Mouse (Mus musculus) liver, embryonic 16.5 days (tissue): ENCODE results near the gene Wwp2. TPM values are rescaled to one million over a fixed set of nuclear protein-coding genes. Genes with fewer than 3 reads are reported as not detected.

ENCODE experiments used
- ATAC-seq: fragments of 200-750 bp; cut with Nextera tagmentation; 2 replicates; pipeline ENCODE4 v1.8.0; 2017; ENCODE audit warnings: low read depth, mild to moderate bottlenecking, moderate number of reproducible peaks, moderate library complexity
- H3K27ac ChIP-seq: fragments of 300-500 bp; sonication (generic); 2 replicates; pipeline ENCODE4 v1.5.1; 2014; ENCODE audit warnings: mild to moderate bottlenecking, low read length
- H3K27me3 ChIP-seq: fragments of 300-500 bp; sonication (generic); 2 replicates; pipeline ENCODE4 v1.6.1; 2014; ENCODE audit warnings: low read depth, low read length, mixed read lengths; ENCODE audit not compliant: control insufficient read depth, insufficient read depth
- H3K36me3 ChIP-seq: fragments of 300-500 bp; sonication (generic); 2 replicates; pipeline ENCODE4 v1.6.1; 2014; ENCODE audit warnings: mild to moderate bottlenecking; ENCODE audit not compliant: control insufficient read depth, insufficient read depth
- H3K4me1 ChIP-seq: fragments of 300-500 bp; sonication (generic); 2 replicates; pipeline ENCODE4 v1.6.1; 2014; ENCODE audit warnings: low read depth, low read length, mixed read lengths; ENCODE audit not compliant: control insufficient read depth
- H3K4me2 ChIP-seq: fragments of 300-500 bp; sonication (generic); 2 replicates; pipeline ENCODE4 v1.6.1; 2014; ENCODE audit warnings: low read depth, low read length, mixed read lengths
- H3K4me3 ChIP-seq: fragments of 300-500 bp; sonication (generic); 2 replicates; pipeline ENCODE4 v1.5.1; 2014; ENCODE audit warnings: low read depth, mild to moderate bottlenecking, low read length
- H3K9ac ChIP-seq: fragments of 300-500 bp; sonication (generic); 2 replicates; pipeline ENCODE4 v1.6.1; 2014; ENCODE audit warnings: low read depth, low read length
- H3K9me3 ChIP-seq: fragments of 300-500 bp; sonication (generic); replicated peaks from 2 replicates; pipeline ENCODE4 v1.6.1; 2016; ENCODE audit warnings: low read length; ENCODE audit not compliant: control insufficient read depth
- whole genome bisulfite sequencing: fragments of 180-500 bp; shearing (Covaris S2); extraction: QIAGEN DNeasy Blood & Tissue Kit; methylation state at CpG from one replicate; pipeline ENCODE4 v1.1.7; 2014; ENCODE audit not compliant: insufficient replicate concordance; 5-methylcytosine and 5-hydroxymethylcytosine counted together
- polyA plus RNA-seq: library from polyadenylated mRNA; unstranded; fragments of >200 nt; fragmentation: Nextera tagmentation; extraction: Ambion mirVana; gene quantifications from 2 replicates; pipeline ENCODE4 v1.2.1, GENCODE M21; 2015

Wwp2 gene
- 32.5 and 32.7 TPM in 2 replicates for polyA plus RNA-seq

DNA sequence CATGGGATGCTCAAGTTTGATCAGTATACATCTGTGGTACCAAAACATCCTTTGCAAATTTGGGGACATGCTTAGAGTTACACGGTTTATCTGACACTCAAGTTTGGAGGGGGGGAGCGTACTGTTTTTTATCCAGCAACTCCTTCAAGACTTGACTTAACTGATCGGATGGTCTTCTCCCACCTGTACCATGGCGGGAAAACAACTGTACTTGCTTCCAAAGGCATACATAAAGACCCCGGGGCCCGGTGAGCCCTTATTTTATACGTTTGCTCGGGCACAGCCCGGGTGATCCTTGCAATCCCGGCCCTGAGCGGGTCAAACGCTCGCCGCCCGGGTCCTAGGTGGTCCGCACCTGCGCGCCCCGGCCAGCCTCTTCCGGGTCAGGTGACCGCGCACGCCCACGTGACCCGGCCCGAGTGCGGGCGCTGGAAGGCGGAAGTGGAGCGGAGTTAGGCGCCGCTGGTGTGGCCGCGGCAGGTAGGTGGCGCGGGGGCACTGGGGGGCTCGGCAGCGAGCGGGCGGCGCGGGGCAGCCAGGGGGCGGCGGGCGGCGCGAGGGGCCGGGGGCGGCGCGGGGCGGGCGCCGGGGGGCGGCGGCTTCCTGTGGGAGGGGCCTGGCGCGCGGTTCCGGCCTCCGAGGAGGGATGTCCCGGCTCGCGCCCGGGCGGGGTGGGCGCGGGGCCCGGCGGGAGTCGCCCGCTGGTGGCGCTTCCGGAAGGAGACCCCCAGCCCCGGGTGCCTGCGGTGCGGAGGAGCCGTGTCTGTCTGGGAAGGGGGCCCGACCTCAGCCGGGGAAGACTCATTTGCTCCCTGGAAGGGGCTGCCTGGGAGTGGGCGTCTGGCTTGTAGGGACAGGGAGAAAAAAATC is at the start of gene Wwp2:
Wwp2 (plus strand) TSS at position 404 of the 870 bp plus-strand sequence.
- Histone ChIP-seq H3K4me3 (peak within 1 kb of the TSS; percentile 92), H3K9me3 (no peaks in the 10 kb centered on the region), H3K9ac (peak within 1 kb of the TSS; percentile 98), H3K27ac (peak within 1 kb of the TSS; percentile 99), H3K36me3 (no peaks in the 10 kb centered on the region), H3K4me1 (peaks cover 33% of the 10 kb centered on the region), H3K4me2 (peak within 1 kb of the TSS; percentile 84), H3K27me3 (no peaks in the 10 kb centered on the region)
- WGBS = under 1% methylated on average over 62 of the region's 81 CpGs
- peak; percentile 76 for ATAC-seq

DNA sequence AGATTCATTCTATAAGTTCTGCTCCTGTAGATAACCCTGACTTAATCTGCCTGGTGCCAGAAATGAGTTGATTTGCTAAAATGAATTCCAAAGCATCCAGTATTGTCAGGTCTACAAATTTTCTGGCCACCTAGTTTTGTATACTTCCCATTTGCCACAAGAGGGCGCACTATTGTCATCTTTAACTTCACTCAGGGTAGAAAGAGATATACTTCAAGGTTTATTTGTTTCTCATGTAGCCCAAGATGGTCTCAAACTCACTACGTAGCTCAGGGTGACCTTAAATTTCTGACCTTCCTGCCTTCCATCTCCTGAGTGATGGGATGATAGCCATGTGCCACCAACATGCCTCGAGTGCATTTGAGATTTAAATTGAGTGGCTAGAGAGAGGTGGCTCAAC is 49.5 kb upstream of the Wwp2 start:
- ATAC-seq = peak; percentile 44; the same call in 1 of the 2 replicates
- no peaks in the 10 kb centered on the region for H3K4me1 ChIP-seq
- H3K4me2 ChIP-seq = no peak overlapping the region
- no peak overlapping the region for H3K9ac ChIP-seq
- 22% methylated on average over 3 of the region's 3 CpGs for WGBS
- no peak overlapping the region for H3K27ac ChIP-seq
- H3K36me3 ChIP-seq = no peaks in the 10 kb centered on the region
- no peak overlapping the region for H3K4me3 ChIP-seq
- H3K27me3 ChIP-seq = no peaks in the 10 kb centered on the region
- H3K9me3 ChIP-seq = no peaks in the 10 kb centered on the region

DNA sequence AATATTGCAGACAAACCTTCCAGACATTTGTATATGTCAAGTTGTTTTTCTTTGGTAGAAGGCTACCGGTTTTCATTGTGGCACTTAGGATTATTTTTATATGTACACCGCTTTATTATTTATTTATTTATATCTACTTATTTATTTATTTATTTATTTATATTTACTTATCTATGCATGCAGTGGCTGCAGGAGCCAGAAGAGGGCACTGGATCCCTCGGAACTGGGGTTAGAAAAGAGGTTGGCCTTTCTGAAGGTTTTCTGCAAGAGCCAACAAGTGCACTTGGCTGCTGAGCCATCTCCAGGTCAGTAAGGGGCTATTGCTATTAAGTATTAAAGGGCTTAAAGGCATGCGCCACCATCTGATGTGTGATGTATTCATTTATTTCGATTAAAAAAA is 48.3 kb upstream of the Wwp2 start:
- Histone ChIP-seq H3K9ac (no peak overlapping the region), H3K36me3 (no peaks in the 10 kb centered on the region), H3K4me3 (no peak overlapping the region), H3K9me3 (no peaks in the 10 kb centered on the region), H3K27me3 (no peaks in the 10 kb centered on the region), H3K4me1 (no peaks in the 10 kb centered on the region), H3K4me2 (no peak overlapping the region), H3K27ac (no peak overlapping the region)
- 55% methylated on average over 5 of the region's 5 CpGs for WGBS
- no peak for ATAC-seq

DNA sequence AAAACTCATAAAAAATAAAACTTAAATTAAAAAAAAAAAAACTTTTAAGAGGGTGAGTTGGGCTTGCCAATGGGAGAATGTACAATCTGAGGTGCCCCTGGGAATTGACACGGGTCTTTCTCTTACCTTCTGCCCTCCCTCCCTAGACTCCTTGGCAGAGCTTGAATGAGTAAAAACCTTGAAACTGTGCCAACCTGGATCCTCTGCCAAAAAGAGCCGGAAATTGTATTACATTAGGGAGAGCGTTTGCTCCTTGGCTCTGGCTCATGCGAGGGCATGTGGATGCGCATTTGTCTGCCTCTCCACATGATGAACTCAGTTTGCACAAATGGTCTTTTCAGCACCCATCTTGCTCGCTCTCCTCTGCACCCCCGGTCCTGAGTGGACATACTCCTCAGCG is 46.6 kb upstream of the Wwp2 start:
- Histone ChIP-seq H3K4me3 (no peak overlapping the region), H3K9ac (no peak overlapping the region), H3K4me2 (no peak overlapping the region), H3K9me3 (no peaks in the 10 kb centered on the region), H3K36me3 (no peaks in the 10 kb centered on the region), H3K27ac (no peak overlapping the region), H3K4me1 (no peaks in the 10 kb centered on the region), H3K27me3 (no peaks in the 10 kb centered on the region)
- 80% methylated on average over 8 of the region's 8 CpGs for WGBS
- no peak for ATAC-seq

DNA sequence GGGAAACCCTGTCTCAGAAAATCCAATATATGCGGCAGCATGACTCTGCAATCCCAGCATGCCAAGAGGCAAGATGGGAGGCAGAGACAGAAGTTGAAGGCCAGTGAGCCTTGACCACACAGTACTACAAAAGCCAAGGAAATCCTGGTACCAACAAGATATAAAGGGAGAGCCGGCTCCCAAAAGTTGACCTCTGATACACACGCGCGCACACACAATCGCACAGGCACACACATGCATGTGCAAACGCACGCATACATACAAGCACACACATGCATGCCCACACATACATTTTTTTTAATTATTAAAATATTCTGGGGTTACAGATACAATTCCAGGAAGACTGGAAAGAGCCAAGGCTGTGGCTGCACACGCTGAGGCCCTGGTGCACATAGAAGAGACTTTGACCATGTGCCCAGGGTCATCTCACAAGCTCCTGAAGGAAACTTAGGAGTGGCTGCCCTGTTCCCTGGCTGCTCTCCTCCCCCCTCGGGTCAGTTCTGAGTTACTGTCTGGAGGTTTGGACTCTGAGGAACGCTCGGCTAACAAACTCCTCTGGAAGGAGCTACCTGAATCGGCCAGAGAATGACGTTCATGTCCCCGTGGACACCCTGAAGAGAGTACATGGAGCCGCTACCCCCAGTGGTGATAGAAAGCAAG is 45.6 kb upstream of the Wwp2 start:
- Histone ChIP-seq H3K27me3 (no peaks in the 10 kb centered on the region), H3K9me3 (no peaks in the 10 kb centered on the region), H3K27ac (no peak overlapping the region), H3K36me3 (no peaks in the 10 kb centered on the region), H3K4me2 (no peak overlapping the region), H3K4me1 (no peaks in the 10 kb centered on the region), H3K4me3 (no peak overlapping the region), H3K9ac (no peak overlapping the region)
- 83% methylated on average over 16 of the region's 16 CpGs for WGBS
- no peak for ATAC-seq

DNA sequence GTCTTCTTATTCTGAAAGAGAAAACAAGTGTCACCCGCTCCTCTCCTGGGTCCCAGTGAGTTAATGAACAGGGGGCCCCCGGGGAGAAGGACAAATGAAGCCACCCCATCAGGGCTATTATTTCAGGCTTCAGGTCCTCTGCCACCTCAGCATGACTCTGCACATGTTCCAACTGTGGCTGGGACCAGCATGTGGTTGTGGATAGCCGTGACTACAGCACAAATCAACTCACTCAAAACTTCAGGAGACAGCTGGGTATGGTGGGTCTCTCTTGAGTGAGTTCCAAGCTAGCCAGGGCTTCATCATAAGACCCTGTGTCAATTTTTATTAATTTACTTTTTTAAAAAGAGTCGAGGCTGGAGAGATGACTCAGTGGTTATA is 45.0 kb upstream of the Wwp2 start:
- Histone ChIP-seq H3K4me2 (no peak overlapping the region), H3K9me3 (no peaks in the 10 kb centered on the region), H3K9ac (no peak overlapping the region), H3K27me3 (no peaks in the 10 kb centered on the region), H3K27ac (no peak overlapping the region), H3K36me3 (no peaks in the 10 kb centered on the region), H3K4me1 (no peaks in the 10 kb centered on the region), H3K4me3 (no peak overlapping the region)
- no peak for ATAC-seq
- WGBS = 56% methylated on average over 4 of the region's 4 CpGs

DNA sequence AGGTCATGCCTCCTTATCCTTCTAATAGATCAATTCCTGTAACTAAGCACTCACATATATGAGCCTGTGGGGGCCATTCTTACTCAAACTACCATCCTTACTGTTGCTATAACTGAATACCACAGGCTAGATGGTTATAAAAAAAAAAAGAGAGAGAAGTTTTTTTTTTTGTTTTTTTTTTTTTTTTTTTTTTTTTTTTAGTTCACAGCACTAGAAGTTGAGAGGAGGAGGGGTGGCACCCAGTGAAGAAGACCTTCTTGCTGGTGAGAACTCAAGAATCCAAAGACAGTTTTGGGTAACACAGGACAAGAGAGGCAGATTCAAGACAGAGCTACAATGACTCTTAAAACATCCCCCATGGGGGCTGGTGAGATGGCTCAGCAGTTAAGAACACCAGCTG is 40.8 kb upstream of the Wwp2 start:
- no peaks in the 10 kb centered on the region for H3K36me3 ChIP-seq
- no peaks in the 10 kb centered on the region for H3K27me3 ChIP-seq
- H3K9me3 ChIP-seq = no peaks in the 10 kb centered on the region
- no peak for ATAC-seq
- no peak overlapping the region for H3K4me3 ChIP-seq
- H3K27ac ChIP-seq = no peak overlapping the region
- H3K4me1 ChIP-seq = no peaks in the 10 kb centered on the region; the same call in 1 of the 2 replicates
- no peak overlapping the region for H3K4me2 ChIP-seq
- no peak overlapping the region for H3K9ac ChIP-seq

DNA sequence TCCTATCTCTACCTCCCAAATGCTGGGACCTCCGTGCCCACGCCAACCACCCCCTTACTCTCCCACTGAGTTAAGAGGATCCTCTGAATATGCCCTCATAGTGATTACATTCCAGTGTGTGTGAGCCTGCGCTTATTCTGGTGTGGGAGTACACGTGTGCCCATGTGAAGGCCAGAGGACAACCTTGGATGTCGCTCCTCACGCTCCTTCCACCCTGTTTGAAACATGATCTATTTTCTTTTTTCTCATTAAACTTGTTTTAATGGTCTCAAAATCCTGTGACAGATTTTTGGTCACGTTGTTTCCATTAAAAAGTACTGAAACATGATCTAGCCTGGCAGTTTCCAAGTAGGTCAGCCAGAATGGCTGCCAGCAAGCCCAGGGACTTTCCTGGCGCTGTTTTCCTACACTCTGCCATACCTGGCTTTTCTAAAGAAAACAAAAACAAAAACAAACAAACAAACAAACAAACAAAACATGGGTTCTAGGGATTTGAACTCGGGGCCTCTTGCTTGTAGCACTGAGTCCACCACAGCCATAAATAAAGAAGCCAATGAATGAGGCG is 40.0 kb upstream of the Wwp2 start:
- ATAC-seq = no peak
- H3K27ac ChIP-seq = no peak overlapping the region
- H3K4me2 ChIP-seq = no peak overlapping the region
- no peak overlapping the region for H3K9ac ChIP-seq
- no peak overlapping the region for H3K4me3 ChIP-seq
- WGBS = 79% methylated on average over 10 of the region's 10 CpGs
- no peaks in the 10 kb centered on the region for H3K9me3 ChIP-seq
- H3K36me3 ChIP-seq = no peaks in the 10 kb centered on the region
- H3K4me1 ChIP-seq = no peaks in the 10 kb centered on the region; the same call in 1 of the 2 replicates
- no peaks in the 10 kb centered on the region for H3K27me3 ChIP-seq

DNA sequence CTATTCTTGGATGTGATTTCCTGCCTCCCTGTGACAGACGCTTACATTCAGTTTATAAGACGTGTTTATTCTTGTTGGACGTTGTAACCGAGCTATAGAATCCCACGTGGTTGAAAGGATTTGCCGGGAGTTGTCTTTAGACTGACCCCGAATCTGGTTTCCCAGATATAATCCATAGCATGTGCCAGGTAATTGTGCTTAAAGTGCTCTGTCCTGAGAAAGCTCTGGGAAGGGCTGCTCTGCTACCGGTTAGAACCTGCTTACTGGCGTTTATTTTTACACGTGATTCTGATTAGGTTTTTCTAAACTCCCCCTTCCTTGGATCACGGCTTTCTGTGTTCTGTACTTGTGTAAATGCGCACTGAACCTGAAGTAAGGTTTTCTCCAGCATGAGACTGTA is 38.5 kb upstream of the Wwp2 start:
- Histone ChIP-seq H3K27ac (no peak overlapping the region), H3K9ac (no peak overlapping the region), H3K27me3 (no peaks in the 10 kb centered on the region), H3K4me3 (no peak overlapping the region), H3K4me2 (no peak overlapping the region), H3K9me3 (no peaks in the 10 kb centered on the region), H3K36me3 (no peaks in the 10 kb centered on the region), H3K4me1 (peaks cover 9% of the 10 kb centered on the region)
- no peak for ATAC-seq
- WGBS = 66% methylated on average over 12 of the region's 12 CpGs
